Mouse (Mus musculus) testis, adult 2 months (tissue): ENCODE measurements around the gene Sept14.

Experiments used
- CTCF ChIP-seq: fragments of 200-500 bp; IDR thresholded peaks from 2 replicates; pipeline ENCODE4 v1.5.1; 2012; ENCODE audit warnings: low read depth, mild to moderate bottlenecking, inconsistent platforms, low read length, moderate library complexity; ENCODE audit not compliant: control insufficient read depth, insufficient read depth, insufficient replicate concordance
- POLR2A ChIP-seq: fragments of 200-500 bp; IDR thresholded peaks from 2 replicates; pipeline ENCODE4 v1.6.1; 2012; ENCODE audit warnings: low read depth, mild to moderate bottlenecking, inconsistent platforms, low read length, moderate library complexity; ENCODE audit not compliant: control insufficient read depth

DNA sequence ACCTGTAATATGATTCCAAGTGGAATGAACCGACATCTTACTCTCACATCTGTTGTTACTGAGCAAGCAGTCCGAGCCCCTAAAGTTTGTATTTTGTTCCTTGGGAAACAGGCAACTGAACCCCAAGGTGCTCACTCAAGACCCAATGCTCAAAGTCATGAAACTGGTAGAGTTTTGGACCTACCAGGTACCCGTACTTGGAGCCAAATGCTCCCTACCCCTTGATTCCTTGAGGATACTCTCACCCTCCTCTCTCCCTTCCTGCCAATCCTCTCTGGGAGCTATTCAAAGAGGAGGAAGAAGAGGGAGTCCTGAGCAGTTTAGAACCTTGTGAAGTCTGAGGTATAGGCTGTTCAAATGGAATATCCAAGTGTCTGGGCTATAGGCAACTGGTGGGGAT is 18.5 kb upstream of the Sept14 start:
- TF ChIP-seq CTCF = no peak
- no peak for TF ChIP-seq POLR2A
